Mouse (Mus musculus): Measurements from ENCODE around the gene Gm48551.

Gm48551 gene

GRCm38 (mm10) chr10:81429605-81430061 lies 45.4 kb downstream of the Gm48551 start:
- DNase-seq (ENCODE audit: low read depth, low spot score): peak; percentile 89

GRCm38 (mm10) chr10:81430141-81430830 lies 46.0 kb downstream of the Gm48551 start:
- DNase-seq (ENCODE audit: low read depth, low spot score): peak; percentile 89

DNA sequence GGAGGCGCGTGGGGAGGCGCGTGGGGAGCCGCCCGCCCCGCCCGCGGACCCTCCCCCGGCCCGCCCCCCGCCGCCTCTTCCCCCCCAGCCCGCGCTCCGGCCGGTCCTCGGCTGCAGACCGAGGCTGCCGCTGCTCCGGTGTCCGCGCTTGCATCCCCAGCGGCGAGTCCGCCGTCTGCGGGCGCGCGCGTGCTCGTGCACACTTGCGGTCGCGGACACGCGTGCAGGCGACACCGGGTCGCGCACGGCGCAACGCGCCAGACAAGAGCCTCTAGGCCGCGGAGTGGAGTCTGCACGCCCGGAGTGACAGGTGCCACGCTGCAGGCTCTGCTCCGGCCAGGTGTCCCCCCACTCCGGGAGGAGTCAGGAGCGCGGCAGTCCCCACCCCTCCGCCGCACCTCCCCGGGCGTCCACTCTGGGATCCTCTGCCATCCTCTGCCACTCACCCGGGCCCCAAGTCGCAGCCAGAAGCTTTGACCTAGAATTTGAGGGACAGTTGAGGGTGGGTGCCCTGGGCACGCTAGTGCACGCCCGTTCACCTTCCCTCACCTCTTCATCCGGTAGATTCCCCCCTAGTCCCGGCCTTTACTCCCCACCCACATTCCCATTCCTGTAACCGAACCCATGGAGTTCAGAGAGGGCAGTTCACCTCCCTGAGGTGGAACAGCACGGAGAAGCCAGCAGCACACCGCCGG lies 46.7 kb downstream of the Gm48551 start:
- peak; percentile 65 for DNase-seq (ENCODE audit: low read depth, low spot score)

DNA sequence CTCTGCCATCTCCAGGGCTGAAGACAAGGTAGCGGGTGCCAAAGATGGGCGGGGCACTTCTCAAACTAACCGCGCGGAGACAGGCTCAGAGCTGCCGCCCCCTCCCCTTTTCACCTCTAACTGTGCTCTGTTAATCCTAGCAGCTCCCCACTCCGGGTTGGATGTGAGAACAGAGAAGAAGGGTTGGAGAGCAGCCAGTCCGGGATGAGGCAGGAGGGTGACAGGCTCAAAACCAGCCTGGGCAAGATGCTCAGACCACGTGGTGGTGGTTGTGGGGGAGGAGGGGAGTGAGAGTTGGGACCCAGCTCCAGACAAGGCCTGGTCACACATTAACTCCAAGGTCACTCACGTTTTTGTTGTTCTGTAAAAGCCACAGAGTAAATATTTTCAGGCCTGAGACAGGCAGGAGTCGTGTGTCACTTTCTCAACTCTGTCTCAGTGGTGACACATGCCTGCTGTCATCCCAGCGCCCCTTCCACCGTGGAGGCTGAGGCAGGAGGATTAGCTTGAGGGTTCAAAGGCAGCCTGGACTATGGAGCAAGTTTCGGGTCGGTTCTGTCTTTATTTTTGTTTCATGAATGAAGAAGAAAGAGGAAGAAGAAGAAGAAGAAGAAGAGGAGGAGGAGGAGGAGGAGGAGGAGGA lies 47.4 kb downstream of the Gm48551 start:
- DNase-seq (ENCODE audit: low read depth, low spot score): peak; percentile 36

- DNase-seq (ENCODE audit: low read depth, low spot score): no peak
Measured at GRCm38 (mm10) chr10:81432169-81432867, 48.1 kb downstream of the Gm48551 start.

GRCm38 (mm10) chr10:81432868-81433262 lies 48.6 kb downstream of the Gm48551 start:
- peak; percentile 97 for DNase-seq (ENCODE audit: low read depth, low spot score)

- DNase-seq (ENCODE audit: low read depth, low spot score): peak; percentile 81
Measured at GRCm38 (mm10) chr10:81433541-81434289, 49.4 kb downstream of the Gm48551 start.

GRCm38 (mm10) chr10:81434361-81435263 lies 50.3 kb downstream of the Gm48551 start:
- peak; percentile 20 for DNase-seq (ENCODE audit: low read depth, low spot score)

DNA sequence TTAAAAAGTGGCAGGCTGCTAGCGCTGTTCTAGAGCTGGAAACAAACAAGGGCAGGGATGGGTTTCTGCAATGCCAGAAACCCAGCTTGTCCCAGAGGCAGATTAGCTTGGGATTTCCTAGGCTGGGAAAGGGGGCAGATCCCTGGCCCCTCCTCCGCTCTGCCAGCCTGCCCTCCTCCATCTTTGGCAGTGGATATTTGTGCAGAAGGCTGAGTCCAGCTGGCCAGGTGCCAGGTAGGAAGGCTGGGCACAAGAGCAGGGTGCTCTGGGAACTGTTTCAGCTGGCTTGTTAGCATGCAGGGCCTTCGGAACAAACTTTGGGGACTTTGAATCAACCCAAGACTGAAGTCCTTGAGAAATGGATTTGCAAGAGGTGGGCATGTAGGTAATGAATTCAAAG lies 51.2 kb downstream of the Gm48551 start:
- DNase-seq (ENCODE audit: low read depth, low spot score): peak; percentile 92

DNA sequence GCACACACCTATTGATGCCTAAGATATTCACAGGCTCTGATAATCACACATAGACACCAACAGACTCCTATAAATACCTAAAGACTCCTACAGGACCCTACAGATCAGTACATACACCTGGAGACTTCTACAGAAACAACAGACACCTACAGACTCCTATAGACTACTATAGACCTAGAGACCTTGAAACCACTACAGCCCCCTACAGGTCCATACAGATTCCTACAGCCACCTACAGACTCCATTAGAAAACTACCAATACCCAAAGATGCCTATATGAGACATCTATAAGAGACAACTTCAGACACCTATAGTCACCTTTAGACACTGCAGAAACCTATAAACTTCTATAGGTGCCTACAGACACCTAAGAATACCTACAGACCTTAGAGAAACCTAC lies 56.8 kb downstream of the Gm48551 start:
- no peak for DNase-seq (ENCODE audit: low read depth, low spot score)
